Mouse (Mus musculus) urinary bladder, postnatal 14 days (tissue): ENCODE measurements around the gene Dhx33.

Source experiments
- DNase-seq: peaks from one replicate; pipeline ENCODE4 v3.0.0; 2021; ENCODE audit warnings: low spot score

The Dhx33 gene

DNA sequence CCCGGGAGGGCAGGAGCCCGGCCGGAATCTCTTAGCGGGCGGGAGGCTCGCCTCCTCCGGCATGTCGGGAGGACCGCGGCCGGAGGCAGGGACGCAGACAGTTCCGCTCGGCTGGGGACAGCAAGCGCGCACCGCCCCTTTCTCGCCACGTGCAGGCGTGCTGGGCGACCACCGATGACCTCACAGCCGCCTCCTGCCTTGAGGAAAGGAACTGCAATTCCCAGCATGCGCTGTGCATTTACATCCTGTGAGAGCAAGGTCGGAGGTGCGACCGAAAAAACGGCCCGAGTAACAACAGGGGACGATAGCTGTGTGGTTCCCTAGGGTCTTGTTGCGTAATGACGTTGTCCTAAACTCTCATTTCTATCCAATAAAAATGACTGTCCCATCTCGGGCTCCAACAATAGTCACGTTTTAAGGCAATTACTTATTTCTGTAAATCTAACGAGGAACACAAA lies at the start of gene Dhx33:
TSS of gene Dhx33 (minus strand) at position 122 of the 458 bp plus-strand sequence.
- peak; percentile 96 for DNase-seq

DNA sequence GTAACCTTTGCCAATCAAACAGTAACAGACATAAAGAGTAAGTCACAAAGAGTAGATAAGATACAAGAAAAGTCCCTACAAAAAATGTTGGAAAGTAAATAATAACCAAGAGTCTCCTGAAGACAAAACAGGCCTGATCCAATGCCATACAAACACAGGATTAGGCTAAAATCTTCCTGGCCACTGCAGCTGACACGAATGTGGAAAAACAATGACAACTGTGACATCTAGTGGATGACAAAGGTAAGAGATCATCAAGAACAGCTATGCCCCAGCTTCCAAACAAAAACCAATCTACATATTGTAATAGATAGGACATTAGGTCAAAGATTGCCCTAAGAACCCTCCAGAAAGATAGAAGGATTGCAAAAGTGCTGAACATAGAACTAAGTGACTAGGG lies 48.3 kb upstream of the Dhx33 start:
- no peak for DNase-seq

DNA sequence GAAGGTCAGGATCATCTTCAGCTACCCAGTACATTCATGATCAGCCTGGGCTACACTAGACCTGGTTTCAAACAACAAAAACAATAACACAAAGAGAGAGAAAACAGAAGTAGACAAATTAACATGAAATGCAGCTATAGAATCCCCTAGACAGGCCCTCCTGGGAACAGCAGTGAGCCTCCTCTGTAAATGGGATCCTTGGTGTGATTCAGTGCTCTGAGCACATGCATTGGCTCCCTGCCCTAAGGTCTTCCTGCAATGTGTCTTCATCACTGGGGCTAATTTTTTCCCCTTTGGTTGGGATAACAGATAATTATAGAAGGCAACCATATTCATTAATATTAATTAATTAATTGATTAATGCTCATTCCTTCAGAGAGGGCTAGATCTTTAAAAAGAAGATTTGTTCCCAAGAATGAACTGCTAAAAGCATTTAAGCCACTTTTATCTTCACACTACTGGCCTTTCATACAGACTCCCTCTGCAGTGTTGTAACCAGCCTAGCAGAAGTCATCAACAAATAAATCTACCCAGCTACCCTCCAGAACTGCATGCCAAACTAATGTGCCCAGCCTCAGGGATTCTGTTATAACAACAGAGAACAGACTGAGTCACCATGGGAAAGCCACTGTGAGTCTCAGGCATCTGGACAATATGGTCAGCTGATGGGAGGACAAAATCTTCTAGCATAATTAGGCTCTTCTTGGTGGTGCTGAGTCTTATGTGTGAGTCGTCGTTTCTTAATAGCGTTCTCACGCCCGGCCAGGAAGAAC lies 35.5 kb upstream of the Dhx33 start:
- no peak for DNase-seq

DNA sequence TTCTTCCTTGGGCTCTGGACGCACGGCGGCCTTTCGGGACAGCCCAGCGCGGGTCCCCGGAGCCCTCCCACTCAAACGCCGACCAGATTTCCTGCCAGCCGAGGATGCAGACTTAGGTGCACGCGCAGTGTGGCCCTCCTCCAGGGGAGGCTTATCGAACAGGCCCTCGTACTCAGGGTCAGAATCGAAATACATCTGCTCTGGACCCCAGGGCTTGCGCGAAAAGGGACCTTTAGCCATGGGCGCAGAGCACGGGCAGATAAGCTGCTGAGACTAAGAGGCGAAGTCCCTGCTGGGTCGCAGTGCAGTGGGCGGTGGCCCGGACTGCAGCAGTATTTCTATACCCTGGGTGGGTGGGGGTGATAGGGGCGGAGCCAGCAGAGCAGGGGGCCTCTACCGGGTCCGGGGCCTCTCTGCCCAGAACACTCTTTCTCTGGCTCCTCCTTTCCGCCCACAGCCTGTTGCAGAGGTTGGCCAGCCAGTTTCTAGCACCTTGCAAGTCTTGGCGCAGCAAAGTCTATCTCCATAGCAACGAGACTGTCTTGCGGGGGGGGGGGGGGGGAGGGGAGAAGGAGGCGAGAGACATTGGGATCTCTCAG lies 29.0 kb upstream of the Dhx33 start, which contains the start of gene 6330403K07Rik:
TSS of gene 6330403K07Rik (minus strand) at position 351 of the 599 bp plus-strand sequence.
- peak; percentile 13 for DNase-seq

DNA sequence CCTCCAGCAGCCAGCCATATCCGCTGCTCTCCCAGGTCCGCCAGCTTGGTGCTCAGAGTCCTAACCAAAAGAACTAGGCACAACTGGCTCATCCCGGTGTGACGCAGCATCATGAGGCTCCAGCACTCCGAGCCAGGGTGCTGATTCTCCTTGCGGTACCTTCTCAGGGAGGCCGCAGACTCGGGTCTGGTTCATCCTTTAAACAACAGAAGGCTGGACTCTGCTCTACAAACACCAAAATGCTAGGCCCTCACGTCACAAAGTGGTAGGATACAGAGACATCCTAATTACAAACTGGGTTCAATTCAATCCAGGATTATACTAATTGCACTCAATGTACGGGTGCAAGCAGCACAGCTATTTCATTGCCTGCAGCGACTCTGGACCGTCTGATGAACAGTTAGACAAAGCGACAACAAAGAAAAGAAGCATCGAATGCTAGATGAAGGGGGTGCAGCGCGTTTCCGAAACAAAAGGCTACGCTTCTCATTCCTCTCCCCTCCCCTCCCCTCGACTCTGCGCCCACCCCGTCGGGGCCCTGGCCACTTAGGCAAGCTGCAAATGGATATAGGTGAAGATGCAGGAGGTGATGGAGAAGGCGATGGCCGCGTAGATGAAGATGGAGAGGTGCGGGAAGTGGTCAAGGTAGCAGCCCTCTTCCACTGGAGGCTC lies 28.4 kb upstream of the Dhx33 start:
- no peak for DNase-seq

DNA sequence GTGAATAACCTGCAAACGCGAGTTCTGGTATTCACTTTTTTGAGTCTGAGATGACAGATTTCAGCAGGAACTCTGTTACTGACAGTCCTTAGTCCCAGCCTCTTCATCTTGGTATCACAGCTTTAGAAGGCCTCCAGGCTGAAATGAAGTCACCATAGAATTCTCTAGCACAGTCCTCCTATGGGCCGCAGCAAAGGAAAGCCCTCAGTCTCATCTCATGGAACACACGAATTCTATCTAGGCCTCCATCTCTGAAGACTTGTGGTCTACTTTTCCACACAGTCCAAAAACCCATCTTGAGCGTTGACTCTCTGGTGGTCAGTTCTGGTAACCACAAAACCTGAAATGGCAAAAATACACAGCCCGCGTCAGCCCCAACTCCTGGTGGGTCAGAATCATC lies 27.8 kb upstream of the Dhx33 start:
- no peak for DNase-seq

DNA sequence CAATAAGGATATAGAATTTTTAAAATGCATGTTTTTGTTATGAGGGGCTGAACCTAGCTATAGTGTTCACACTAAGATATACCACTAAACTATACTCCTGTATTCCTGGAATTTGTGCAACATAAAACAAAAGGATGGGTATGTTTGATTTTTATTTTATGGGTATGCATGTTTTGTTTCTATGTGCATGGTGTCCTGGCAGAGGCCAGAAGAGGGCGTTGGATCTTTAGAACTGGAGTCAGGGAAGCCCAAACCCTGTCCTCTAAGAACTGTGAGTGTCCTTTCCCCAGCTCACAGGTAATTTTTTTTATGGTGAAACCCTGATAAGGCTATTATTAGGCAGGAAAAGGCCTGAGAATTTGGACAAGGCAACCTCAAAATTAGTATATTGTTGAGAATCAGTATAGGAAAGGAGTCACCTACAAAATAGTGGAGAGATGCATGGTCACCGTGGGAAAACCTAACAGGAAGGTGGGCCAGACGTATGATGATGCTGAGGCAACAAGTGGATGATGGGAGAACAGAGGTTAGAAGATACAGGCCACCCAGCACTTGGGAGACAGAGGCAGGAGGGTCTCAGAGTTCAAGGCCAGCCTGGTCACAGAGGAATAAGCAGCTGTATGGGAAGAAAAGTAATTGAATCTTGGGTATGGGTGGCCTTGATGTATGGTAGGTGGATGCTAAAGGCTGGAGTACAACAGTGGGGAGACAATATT lies 25.3 kb upstream of the Dhx33 start:
- DNase-seq, result no peak

DNA sequence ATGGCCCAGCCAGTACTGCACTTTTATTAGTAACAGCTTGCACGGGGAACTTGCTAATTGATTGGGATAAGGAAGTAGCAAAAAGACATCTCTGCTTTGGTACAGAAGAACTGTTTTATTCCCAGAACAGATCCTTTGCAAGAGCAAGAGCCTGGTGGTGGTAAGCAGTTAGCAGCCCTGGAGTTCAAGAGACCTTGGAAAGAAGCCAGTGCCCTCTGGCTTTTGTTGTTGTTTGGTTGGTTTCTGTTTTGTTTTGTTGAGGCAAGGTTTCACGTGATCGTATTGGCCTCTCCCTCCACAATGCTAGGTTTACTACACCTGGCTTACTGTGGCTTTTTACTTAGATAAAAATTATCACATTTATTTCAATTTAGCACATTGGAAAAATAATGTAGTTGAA lies 24.0 kb upstream of the Dhx33 start:
- no peak for DNase-seq

DNA sequence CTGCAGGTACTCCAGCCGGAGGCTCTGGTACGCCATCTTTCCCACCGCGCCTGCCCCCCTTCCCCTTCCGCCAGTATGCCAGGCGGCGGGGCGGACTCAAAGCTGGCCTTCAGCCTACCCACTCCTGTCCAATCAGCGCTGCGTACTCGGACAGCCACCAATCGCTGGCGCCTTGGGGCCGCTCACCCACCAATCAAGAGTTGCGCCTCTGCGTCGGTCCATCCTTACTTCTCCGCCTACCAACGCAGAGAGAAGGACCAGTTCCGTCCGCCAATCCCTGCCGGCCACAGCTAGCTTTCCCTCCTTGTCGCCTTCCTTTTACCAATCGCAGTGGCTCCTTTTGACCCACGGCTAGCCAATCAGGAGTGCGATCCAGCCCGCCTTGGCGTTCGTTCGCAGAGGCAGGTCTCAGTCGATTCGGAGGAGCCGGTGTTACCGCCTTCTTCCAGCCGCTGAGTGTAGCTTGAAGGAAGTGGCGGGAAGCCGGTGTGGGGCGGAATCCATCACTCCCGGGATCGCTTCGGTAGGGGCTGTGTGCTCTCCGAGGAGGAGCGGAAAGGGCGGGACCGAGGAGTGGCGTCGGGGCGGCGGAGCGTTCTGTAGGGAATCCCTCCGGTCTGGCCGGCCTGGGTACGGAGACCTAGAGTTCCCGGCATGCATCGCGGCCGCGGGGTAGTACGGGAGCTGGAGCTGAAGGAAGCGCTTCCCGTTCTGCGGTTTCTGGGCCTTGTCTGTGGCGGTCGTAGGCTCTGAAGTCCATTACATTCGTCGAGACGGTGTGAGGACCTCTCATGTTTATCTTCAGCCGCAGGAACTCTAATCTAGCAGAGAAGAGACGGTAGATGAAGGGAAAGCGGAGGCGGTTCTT lies 15.2 kb upstream of the Dhx33 start, which contains the start of the genes Mis12 and Derl2:
TSS of gene Mis12 (plus strand) at position 411 of the 868 bp plus-strand sequence.
TSS of gene Derl2 (minus strand) at position 641 of the 868 bp plus-strand sequence.
- peak; percentile 97 for DNase-seq

DNA sequence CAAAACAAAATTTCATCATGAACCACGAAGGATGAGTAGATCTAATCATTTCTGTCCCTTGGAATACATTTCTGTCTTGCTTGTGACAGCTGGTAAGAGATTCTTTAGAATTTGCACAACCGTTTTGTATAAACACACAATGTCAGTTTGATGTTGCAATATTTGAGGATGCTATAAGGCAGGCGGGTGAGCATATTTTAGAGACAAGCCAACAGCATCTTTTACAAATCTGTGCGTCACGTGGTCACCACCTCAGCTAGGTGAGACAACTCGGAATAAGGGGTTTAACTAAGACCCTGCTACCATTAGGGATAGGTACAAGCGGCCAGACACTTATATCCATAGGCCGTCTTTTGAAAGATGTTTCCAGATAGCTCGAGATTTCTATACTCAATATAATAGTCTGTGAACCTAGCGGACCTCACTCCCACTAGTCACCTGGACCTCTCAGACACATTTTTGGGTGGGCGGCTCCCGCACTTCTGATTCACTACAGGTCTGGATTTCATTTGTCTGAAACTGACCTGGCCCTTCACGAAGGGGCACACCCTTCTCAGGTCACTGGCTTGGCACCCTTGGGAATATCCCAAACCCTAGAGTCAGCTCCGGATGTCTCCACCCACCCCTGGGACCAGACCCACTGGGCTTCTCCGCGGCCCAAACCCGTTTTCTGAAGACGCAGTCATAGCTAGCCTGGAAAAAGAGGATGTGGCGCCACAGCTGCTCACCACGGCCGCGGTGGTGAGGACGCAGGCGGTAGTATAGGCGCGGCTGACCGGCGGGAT lies 14.4 kb upstream of the Dhx33 start:
- no peak for DNase-seq

DNA sequence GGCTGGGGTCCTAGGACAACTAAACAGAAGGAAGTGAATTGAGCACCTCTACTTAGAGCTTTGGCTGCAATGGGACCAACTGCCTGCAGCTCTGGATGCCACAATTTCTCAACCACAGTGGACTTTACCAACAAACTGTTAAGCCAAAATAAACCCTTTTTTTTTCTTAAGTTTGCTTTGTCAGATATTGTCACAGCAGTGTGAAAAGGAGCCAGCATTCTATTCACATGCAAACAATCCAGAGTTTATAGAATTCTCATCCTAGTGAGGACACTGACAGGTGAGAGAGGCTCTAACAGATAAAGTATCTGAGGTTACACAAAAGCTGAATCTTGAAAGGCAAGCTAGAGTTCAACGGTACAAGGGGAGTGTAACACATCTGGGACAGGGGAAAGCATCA lies 12.8 kb upstream of the Dhx33 start:
- no peak for DNase-seq

DNA sequence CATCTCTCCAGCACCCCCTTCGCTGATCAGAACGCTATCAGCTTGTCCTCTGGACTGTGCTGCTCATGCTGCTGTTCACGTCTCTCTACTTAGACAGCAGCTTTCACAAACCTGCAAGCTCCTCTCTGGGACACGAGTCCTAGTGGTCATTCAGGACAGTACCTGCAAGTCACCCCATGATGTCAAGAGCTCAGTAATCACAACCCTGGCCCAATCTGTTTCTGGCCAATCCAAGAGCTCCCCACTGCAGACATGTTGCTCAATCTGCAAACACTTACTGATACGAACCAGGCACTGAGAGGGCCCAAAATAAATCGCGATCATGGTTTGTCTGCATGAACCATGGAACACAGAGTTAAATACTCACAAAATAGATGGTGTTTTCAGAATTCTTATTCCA lies 8.5 kb upstream of the Dhx33 start:
- DNase-seq, result no peak

DNA sequence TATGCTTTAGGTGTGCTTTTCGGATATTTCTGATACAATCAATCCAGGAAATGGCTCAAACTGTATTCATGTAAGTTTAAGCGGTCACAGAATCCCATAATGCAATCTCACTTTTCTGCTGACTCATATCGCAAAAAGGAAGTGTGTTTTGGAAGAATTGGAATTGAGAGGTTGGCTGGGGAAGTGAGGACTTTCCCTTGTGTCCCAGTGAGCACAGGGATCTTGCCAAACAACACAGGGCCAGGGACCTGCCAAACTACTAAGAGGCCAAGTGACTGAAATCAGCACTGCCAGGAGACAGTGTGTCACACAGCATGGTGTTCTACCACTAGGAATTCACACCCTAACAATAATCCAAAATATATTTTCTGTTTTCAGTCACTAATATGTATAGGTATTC lies 4.1 kb upstream of the Dhx33 start:
- DNase-seq, result no peak

DNA sequence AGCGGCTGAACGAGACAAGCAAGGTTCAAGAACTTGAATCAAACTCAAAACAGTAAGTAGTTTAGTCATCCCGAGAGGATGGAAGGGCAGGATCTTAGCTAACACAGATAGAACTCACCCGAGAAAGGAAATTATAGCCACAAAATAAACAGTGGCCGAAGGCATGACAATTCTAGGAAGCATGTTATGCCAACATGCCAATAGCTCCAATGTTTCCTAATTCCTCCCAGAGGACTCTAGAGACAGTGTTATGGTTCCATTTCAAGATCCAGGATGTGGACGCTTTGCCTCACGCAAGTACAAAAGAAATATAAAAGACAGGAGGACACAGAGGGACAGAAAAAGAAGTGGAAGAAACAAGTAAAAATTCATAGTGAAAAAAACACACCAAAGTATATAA lies 3.6 kb upstream of the Dhx33 start:
- no peak for DNase-seq

DNA sequence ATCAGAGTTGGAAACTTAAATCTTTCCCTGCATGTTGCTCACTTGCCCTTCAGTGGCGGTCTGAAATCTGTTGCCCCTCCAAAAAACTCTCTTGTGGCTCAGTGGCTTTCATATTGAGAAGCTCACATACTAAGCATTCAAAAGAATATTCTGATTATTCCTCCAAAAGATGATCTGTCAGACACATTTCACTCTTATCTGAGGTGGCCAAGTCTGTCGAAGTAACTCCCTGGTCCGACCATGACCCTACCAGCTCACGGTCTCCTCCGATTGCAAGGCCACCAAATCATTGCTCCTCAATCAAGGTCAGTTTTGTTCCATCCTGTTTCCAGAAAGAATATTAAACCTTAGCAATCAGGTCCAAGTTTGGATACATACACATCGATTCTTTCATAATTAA lies 2.8 kb upstream of the Dhx33 start:
- DNase-seq, result no peak

DNA sequence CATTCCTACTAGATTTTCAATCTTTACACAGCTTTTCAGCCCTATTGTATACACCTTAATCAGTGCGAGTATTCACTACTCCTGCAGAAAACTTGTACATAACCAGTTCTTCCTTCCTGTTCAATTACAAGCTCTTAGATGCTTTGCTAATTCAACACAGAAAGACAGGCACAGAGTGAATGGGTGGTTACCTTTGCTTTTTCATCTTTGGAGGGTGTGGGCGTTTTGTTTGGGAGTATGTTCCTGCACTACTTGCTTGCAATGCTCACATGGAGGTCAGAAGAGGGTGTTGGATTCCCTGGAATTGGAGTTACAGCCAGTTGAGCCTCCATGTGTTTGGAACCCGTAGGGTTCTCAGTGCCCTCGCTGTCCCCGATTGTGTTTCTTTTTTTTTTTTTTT lies 809 bp upstream of the Dhx33 start:
- no peak for DNase-seq

DNA sequence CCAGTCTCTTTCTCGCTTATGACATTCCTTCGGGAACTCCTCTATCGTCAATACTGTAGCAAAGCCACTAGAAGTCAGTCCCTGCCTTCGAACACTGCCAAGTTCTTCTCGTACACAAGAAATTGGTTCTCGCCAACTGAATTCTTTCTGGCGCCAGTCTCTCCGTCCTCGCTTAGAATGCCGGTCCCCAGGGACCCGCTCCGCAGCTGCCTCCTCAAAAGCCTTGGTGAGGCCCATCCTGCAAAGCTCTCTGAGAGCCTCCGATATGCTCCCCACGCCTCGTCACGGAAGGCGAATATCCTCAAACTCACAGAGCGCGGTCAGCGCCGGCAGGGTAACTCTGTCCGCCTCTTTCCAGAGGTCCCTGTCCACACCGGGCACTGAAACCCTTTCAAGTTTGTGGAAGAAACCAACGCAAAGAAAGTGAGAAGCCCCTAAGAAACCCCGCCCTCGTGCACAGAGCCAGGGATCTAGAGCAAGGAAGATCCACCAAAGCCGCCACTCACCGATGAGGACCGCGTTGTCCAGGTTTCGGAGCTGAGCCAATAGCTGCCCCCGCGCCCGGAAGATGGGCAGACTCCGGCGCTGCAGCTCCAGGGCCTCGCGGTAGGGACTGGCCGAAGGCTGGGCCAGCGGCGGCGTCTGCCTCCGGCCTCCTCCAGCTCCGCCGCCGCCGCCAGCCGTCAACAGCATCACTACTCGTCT lies 474 bp downstream of the Dhx33 start:
- DNase-seq, result no peak

DNA sequence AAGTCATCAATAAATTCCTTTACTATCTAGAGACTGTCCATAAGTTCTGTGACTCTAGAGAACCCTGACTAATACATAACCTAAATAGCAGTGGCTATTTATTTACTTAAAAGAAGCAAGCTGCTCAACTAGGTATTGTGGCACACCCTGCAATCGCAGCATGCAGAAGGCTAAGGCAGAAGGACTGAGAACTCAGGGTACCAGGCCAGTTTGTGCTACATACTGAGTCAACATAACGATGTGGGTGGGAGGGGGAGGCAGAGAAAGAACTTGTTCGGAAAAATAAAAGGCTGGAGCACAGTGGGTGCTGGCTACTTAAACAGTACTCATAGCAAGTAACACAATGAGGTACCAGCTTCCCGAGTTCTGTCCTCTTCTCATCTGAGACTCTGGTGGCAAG lies 3.1 kb downstream of the Dhx33 start:
- no peak for DNase-seq

DNA sequence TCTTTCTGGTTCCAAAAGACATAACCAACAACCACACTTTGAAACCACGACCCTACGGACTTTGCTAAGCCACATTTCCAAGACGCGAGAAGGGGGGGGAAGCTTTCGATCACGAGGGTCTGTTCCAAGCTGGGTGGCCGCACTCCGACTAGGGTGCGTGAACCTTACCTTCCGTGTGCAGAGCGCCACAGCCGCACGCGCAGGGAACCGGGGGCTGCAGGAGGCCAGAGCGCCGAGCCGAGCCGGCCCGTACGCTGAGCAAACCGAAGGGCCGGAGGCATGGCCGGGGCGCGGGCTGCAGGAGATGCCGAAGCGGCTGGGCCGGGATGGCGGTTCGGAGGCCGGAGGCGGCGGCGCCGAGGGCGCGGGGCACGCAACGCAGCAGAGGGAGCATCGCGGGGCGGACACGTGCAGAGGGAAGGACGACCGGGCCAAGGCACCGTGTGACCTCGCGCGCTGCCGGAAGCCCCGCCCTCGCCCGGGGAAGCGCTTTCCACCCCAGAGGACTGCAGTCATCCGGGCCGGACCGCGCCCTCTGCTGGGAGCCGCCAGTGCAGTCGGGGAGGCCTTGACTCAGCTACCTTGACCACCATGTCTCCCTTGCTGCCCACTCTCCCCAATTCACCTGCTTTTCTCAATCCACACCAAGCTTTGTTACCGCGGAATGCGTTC lies 21.5 kb downstream of the Dhx33 start, which contains the start of gene C1qbp:
TSS of gene C1qbp (minus strand) at position 470 of the 672 bp plus-strand sequence.
- peak; percentile 96 for DNase-seq
